Mouse (Mus musculus) neural tube, embryonic 15.5 days (tissue): ENCODE results near the gene Ndufc2. TPM values are rescaled to one million over a fixed set of nuclear protein-coding genes. Genes with fewer than 3 reads are reported as not detected.

ENCODE experiments used
- ATAC-seq: fragments of 200-750 bp; cut with Nextera tagmentation; 2 replicates; pipeline ENCODE4 v1.8.0; 2017; ENCODE audit warnings: mild to moderate bottlenecking, moderate TSS enrichment, moderate library complexity; ENCODE audit not compliant: low FRiP score
- H3K27ac ChIP-seq: fragments of 300-500 bp; sonication (generic); replicated peaks from 2 replicates; pipeline ENCODE4 v1.5.1; 2015; ENCODE audit warnings: mild to moderate bottlenecking, inconsistent platforms
- H3K27me3 ChIP-seq: fragments of 300-500 bp; sonication (generic); replicated peaks from 2 replicates; pipeline ENCODE4 v1.6.1; 2015; ENCODE audit warnings: inconsistent platforms
- H3K36me3 ChIP-seq: fragments of 300-500 bp; sonication (generic); 2 replicates; pipeline ENCODE4 v1.6.1; 2015; ENCODE audit warnings: inconsistent platforms
- H3K4me1 ChIP-seq: fragments of 300-500 bp; sonication (generic); 2 replicates; pipeline ENCODE4 v1.6.1; 2015; ENCODE audit warnings: inconsistent platforms
- H3K4me2 ChIP-seq: fragments of 300-500 bp; sonication (generic); 2 replicates; pipeline ENCODE4 v1.6.1; 2015; ENCODE audit warnings: inconsistent platforms, mild to moderate bottlenecking, moderate library complexity
- H3K4me3 ChIP-seq: fragments of 300-500 bp; sonication (generic); replicated peaks from 2 replicates; pipeline ENCODE4 v1.5.1; 2015; ENCODE audit warnings: mild to moderate bottlenecking, inconsistent platforms
- H3K9ac ChIP-seq: fragments of 300-500 bp; sonication (generic); replicated peaks from 2 replicates; pipeline ENCODE4 v1.6.1; 2015; ENCODE audit warnings: mild to moderate bottlenecking, inconsistent platforms
- H3K9me3 ChIP-seq: fragments of 300-500 bp; sonication (generic); replicated peaks from 2 replicates; pipeline ENCODE4 v1.6.1; 2016; ENCODE audit warnings: inconsistent platforms
- WGBS: fragments of 180-500 bp; shearing (Covaris S2); methylation state at CpG from one replicate; pipeline ENCODE4 v1.1.7; 2015; ENCODE audit warnings: mixed read lengths; 5-methylcytosine and 5-hydroxymethylcytosine counted together
- polyA plus RNA-seq: library from polyadenylated mRNA; unstranded; fragments of >200 nt; fragmentation: Nextera tagmentation; extraction: Ambion mirVana; gene quantifications from 2 replicates; pipeline ENCODE4 v1.2.1, GENCODE M21; 2015

Ndufc2 gene
- polyA plus RNA-seq, 1 experiment from 2014 or later = 526 TPM

GRCm38 (mm10) chr7:97416906-97417777 is 17.3 kb downstream of the Ndufc2 start, which contains the start of gene Thrsp:
Gene Thrsp, minus strand, starts transcription at chr7:97417730.
- Histone ChIP-seq H3K9ac (no peak within 1 kb of the TSS), H3K4me1 (peaks cover 5% of the 10 kb centered on the region; the same call in 1 of the 2 replicates), H3K27ac (no peak within 1 kb of the TSS), H3K9me3 (no peaks in the 10 kb centered on the region), H3K36me3 (peaks cover under 1% of the 10 kb centered on the region; the same call in 1 of the 2 replicates), H3K27me3 (no peaks in the 10 kb centered on the region), H3K4me3 (no peak within 1 kb of the TSS), H3K4me2 (no peak within 1 kb of the TSS)
- 77% methylated on average over 25 of the region's 25 CpGs for whole genome bisulfite sequencing
- ATAC-seq = no peak

GRCm38 (mm10) chr7:97418717-97419116 is 18.9 kb downstream of the Ndufc2 start:
- no peak overlapping the region for H3K27ac ChIP-seq
- H3K36me3 ChIP-seq = no peaks in the 10 kb centered on the region
- peaks cover 5% of the 10 kb centered on the region; the same call in 1 of the 2 replicates for H3K4me1 ChIP-seq
- no peaks in the 10 kb centered on the region for H3K27me3 ChIP-seq
- H3K9me3 ChIP-seq = no peaks in the 10 kb centered on the region
- no peak for ATAC-seq
- no peak overlapping the region for H3K4me2 ChIP-seq
- no peak overlapping the region for H3K9ac ChIP-seq
- 70% methylated on average over 5 of the region's 5 CpGs for WGBS
- H3K4me3 ChIP-seq = no peak overlapping the region

GRCm38 (mm10) chr7:97419163-97419562 is 19.4 kb downstream of the Ndufc2 start:
- WGBS = 87% methylated on average over 5 of the region's 5 CpGs
- H3K4me1 ChIP-seq = peaks cover 5% of the 10 kb centered on the region; the same call in 1 of the 2 replicates
- H3K9me3 ChIP-seq = no peaks in the 10 kb centered on the region
- no peak overlapping the region for H3K4me3 ChIP-seq
- no peak overlapping the region for H3K9ac ChIP-seq
- H3K27me3 ChIP-seq = no peaks in the 10 kb centered on the region
- no peak for ATAC-seq
- H3K27ac ChIP-seq = no peak overlapping the region
- no peak overlapping the region for H3K4me2 ChIP-seq
- no peaks in the 10 kb centered on the region for H3K36me3 ChIP-seq

- H3K4me3 ChIP-seq = no peak overlapping the region
- H3K9ac ChIP-seq = no peak overlapping the region
- H3K4me2 ChIP-seq = no peak overlapping the region
- WGBS = 76% methylated on average over 1 of the region's 1 CpGs
- peaks cover 8% of the 10 kb centered on the region; the same call in 1 of the 2 replicates for H3K4me1 ChIP-seq
- H3K9me3 ChIP-seq = no peaks in the 10 kb centered on the region
- H3K27me3 ChIP-seq = no peaks in the 10 kb centered on the region
- no peak overlapping the region; the same call in 1 of the 2 replicates for H3K27ac ChIP-seq
- ATAC-seq = no peak
- no peaks in the 10 kb centered on the region for H3K36me3 ChIP-seq
Observed at GRCm38 (mm10) chr7:97420406-97420805, 20.6 kb downstream of the Ndufc2 start.

GRCm38 (mm10) chr7:97420958-97421651 is 21.3 kb downstream of the Ndufc2 start:
- no peak overlapping the region for H3K4me2 ChIP-seq
- H3K4me3 ChIP-seq = no peak overlapping the region
- no peaks in the 10 kb centered on the region for H3K36me3 ChIP-seq
- H3K9me3 ChIP-seq = no peaks in the 10 kb centered on the region
- no peak overlapping the region; the same call in 1 of the 2 replicates for H3K27ac ChIP-seq
- peaks cover 8% of the 10 kb centered on the region; the same call in 1 of the 2 replicates for H3K4me1 ChIP-seq
- 78% methylated on average over 8 of the region's 8 CpGs for whole genome bisulfite sequencing
- H3K9ac ChIP-seq = no peak overlapping the region
- H3K27me3 ChIP-seq = no peaks in the 10 kb centered on the region
- ATAC-seq = no peak; the same call in 1 of the 2 replicates

- Histone ChIP-seq H3K9ac (no peak overlapping the region), H3K27me3 (no peaks in the 10 kb centered on the region), H3K4me2 (no peak overlapping the region), H3K4me3 (no peak overlapping the region), H3K9me3 (no peaks in the 10 kb centered on the region), H3K4me1 (peaks cover 3% of the 10 kb centered on the region; the same call in 1 of the 2 replicates), H3K36me3 (no peaks in the 10 kb centered on the region), H3K27ac (no peak overlapping the region)
- no peak for ATAC-seq
- WGBS = 70% methylated on average over 5 of the region's 5 CpGs
Observed at GRCm38 (mm10) chr7:97423754-97424153, 24.0 kb downstream of the Ndufc2 start.

GRCm38 (mm10) chr7:97424621-97425245 is 24.9 kb downstream of the Ndufc2 start:
- no peaks in the 10 kb centered on the region for H3K36me3 ChIP-seq
- no peaks in the 10 kb centered on the region for H3K9me3 ChIP-seq
- H3K27me3 ChIP-seq = no peaks in the 10 kb centered on the region
- no peak overlapping the region for H3K9ac ChIP-seq
- WGBS = 9% methylated on average over 12 of the region's 12 CpGs
- peaks cover 5% of the 10 kb centered on the region for H3K4me1 ChIP-seq
- ATAC-seq = peak; percentile 84
- no peak overlapping the region for H3K4me3 ChIP-seq
- no peak overlapping the region for H3K4me2 ChIP-seq
- H3K27ac ChIP-seq = no peak overlapping the region

GRCm38 (mm10) chr7:97426566-97426965 is 26.8 kb downstream of the Ndufc2 start:
- H3K27me3 ChIP-seq = no peaks in the 10 kb centered on the region
- no peak overlapping the region for H3K4me2 ChIP-seq
- WGBS = 78% methylated on average over 6 of the region's 6 CpGs
- H3K9ac ChIP-seq = no peak overlapping the region
- H3K27ac ChIP-seq = no peak overlapping the region
- no peaks in the 10 kb centered on the region for H3K9me3 ChIP-seq
- H3K4me3 ChIP-seq = no peak overlapping the region
- ATAC-seq = no peak
- peaks cover 11% of the 10 kb centered on the region for H3K4me1 ChIP-seq
- H3K36me3 ChIP-seq = no peaks in the 10 kb centered on the region

- H3K36me3 ChIP-seq = no peaks in the 10 kb centered on the region
- no peak overlapping the region for H3K4me3 ChIP-seq
- no peaks in the 10 kb centered on the region for H3K27me3 ChIP-seq
- WGBS = 77% methylated on average over 6 of the region's 6 CpGs
- H3K27ac ChIP-seq = no peak overlapping the region
- H3K9ac ChIP-seq = no peak overlapping the region
- H3K9me3 ChIP-seq = no peaks in the 10 kb centered on the region
- ATAC-seq = no peak
- no peak overlapping the region for H3K4me2 ChIP-seq
- peaks cover 11% of the 10 kb centered on the region for H3K4me1 ChIP-seq
Observed at GRCm38 (mm10) chr7:97427296-97427695, 27.5 kb downstream of the Ndufc2 start.

- Histone ChIP-seq H3K9ac (no peak overlapping the region), H3K4me1 (peaks cover 11% of the 10 kb centered on the region), H3K36me3 (no peaks in the 10 kb centered on the region), H3K4me2 (no peak overlapping the region), H3K27ac (0 out of 2 replicates have a peak overlapping the region, but pooled peaks have one; percentile 0), H3K27me3 (no peaks in the 10 kb centered on the region), H3K9me3 (no peaks in the 10 kb centered on the region), H3K4me3 (no peak overlapping the region)
- ATAC-seq = no peak
- 70% methylated on average over 5 of the region's 5 CpGs for WGBS
Observed at GRCm38 (mm10) chr7:97427778-97428420, 28.1 kb downstream of the Ndufc2 start.

- no peak overlapping the region for H3K4me2 ChIP-seq
- peaks cover 11% of the 10 kb centered on the region for H3K4me1 ChIP-seq
- H3K9ac ChIP-seq = no peak overlapping the region
- under 1% methylated on average over 5 of the region's 5 CpGs for WGBS
- no peaks in the 10 kb centered on the region for H3K36me3 ChIP-seq
- H3K27me3 ChIP-seq = no peaks in the 10 kb centered on the region
- no peak overlapping the region for H3K4me3 ChIP-seq
- peak overlapping the region; percentile 39; the same call in 1 of the 2 replicates for H3K27ac ChIP-seq
- no peaks in the 10 kb centered on the region for H3K9me3 ChIP-seq
- ATAC-seq = peak; percentile 68
Observed at GRCm38 (mm10) chr7:97429705-97430104, 29.9 kb downstream of the Ndufc2 start.
